Mouse (Mus musculus) liver, postnatal 0 days (tissue): ENCODE measurements around the gene Hmg20b.

Experiments
- CTCF ChIP-seq: sonication (generic); IDR thresholded peaks from 2 replicates; pipeline ENCODE4 v1.5.1; 2016; ENCODE audit warnings: antibody characterized with exemption, low read depth
- EP300 ChIP-seq: IDR thresholded peaks from 2 replicates; pipeline ENCODE4 v1.6.1; 2016; ENCODE audit warnings: antibody characterized with exemption, low read depth, mild to moderate bottlenecking

- TF ChIP-seq CTCF (no peak), EP300 (no peak)
These were observed 9.5 kb downstream of the Hmg20b start for GRCm38 (mm10) chr10:81340551-81341332.
